Mouse (Mus musculus): ENCODE measurements around the gene Cd55b. TPM values are rescaled to one million over a fixed set of nuclear protein-coding genes. Genes with fewer than 3 reads are reported as not detected.

The Cd55b gene
- polyA plus RNA-seq, 1 experiment from 2014 or later, result not detected

Other genes starting within 250 kb of the Cd55b start
- 6.8 and 11.2 TPM in 2 replicates for gene Cd55, start 39.7 kb upstream of the Cd55b start, polyA plus RNA-seq (2015; fragmentation: Nextera tagmentation; extraction: Ambion mirVana)
- not detected in 2 replicates for gene Zp3r, start 206.6 kb upstream of the Cd55b start, polyA plus RNA-seq (2015; fragmentation: Nextera tagmentation; extraction: Ambion mirVana)
- gene C4bp, start 238.6 kb upstream of the Cd55b start, polyA plus RNA-seq (2015; fragmentation: Nextera tagmentation; extraction: Ambion mirVana), result not detected in 2 replicates

Data from embryonic facial prominence, embryonic 13.5 days (tissue).